Mouse (Mus musculus): ENCODE results near the gene Tgm2. TPM values are rescaled to one million over a fixed set of nuclear protein-coding genes. Genes with fewer than 3 reads are reported as not detected.

Gene Tgm2
- total RNA-seq, 2 experiments from 2014 or later, result 9.8 to 14.0 TPM

GRCm38 (mm10) chr2:158131197-158131835 is 14.9 kb downstream of the Tgm2 start:
- no peak for TF ChIP-seq CTCF (conservative IDR thresholded peaks at IDR 0.05)
- H3K4me3 ChIP-seq, result no peak overlapping the region
- H3K27ac ChIP-seq, result no peak overlapping the region
- DNase-seq (ENCODE audit: low spot score in 2 of 2), result no peak

DNA sequence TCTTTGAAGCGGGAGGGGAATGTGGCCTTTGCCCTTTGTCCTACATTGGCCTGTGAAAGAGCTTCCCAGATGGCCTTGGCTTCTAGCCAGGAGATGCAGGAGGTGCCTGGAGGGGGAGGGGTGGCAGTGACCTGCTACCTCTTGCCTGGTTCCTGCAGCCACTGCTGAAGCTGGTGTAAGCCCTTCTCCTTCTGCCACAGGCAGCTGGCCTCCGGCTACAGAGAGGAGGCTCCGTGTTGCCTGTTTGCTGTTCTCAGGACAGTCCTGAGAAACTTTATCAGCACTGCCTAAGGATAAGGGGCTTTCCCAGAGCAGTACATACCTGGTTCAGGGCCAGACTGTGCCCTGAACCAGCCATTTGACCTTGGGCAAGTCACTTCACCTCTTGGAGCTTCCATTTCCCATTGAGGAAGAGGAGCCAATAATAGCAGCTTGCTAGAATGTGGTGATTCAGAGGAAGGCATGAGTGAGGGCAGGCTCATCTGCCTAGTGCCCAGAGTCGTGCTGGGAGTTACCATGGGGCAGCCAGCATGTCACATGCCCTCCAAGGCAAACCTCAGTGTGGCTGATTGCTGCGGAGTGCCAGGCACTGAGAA is 15.7 kb downstream of the Tgm2 start:
- H3K4me3 ChIP-seq, result no peak overlapping the region
- no peak for TF ChIP-seq CTCF (conservative IDR thresholded peaks at IDR 0.05)
- DNase-seq (ENCODE audit: low spot score in 2 of 2), result no peak
- H3K27ac ChIP-seq, result no peak overlapping the region

DNA sequence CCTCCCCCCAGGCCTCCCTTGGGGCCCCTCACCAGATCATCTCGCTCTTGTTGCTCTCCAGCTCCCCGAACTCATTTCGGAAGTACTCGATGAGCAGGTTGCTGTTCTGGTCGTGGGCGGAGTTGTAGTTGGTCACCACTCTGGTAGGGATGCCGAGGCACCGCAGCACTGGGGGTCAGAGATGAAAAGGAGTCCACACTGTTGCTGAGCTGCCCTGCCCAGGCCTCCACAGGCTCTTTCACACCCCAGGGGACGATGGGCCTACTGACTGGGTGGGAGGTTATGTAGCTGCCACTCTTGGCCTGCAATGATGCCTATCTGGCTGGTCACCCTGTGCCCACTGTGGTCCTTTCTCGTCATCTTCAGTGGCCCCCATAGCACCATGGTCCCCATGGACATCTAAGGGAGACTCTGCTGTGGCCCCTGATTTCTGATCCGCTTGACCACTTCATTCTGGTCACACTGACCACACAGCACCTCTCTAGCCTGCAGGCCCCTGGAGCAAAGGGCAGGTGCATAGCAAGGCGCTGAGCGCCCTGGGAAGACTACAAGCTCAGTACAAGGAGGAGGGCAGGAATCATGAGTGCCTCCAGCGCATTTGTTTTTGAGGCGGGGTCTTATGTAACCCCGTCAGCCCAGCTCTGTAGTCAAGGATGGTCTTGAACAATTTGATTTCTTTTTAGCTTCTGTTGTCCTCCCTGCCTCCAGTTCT is 16.8 kb downstream of the Tgm2 start:
- Histone ChIP-seq H3K4me3 (no peak overlapping the region), H3K27ac (no peak overlapping the region)
- no peak for TF ChIP-seq CTCF (conservative IDR thresholded peaks at IDR 0.05)
- DNase-seq (ENCODE audit: low spot score in 2 of 2), result no peak

- no peak overlapping the region for H3K27ac ChIP-seq
Measured at GRCm38 (mm10) chr2:158128461-158129130, 17.6 kb downstream of the Tgm2 start.

DNA sequence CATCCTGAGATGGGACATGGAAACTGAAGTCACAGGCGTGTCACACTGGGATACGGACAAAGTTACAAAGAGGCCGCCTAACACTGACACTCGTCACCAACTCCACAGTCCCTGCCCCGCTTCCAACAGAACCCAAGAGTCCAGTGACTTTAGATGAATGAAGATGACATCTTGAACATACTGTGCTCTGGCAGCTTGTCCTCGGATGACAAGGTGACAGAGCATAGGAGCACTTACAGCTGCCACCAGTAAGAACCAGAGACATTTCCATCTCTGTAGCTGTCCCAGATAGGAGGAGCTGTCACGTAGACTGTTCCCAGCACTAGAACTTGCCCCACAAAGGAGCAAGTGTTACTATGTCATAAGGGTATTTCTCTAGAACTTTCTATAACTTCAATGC is 18.4 kb downstream of the Tgm2 start:
- no peak for DNase-seq (ENCODE audit: low spot score in 2 of 2)
- TF ChIP-seq CTCF (conservative IDR thresholded peaks at IDR 0.05), result no peak

More at GRCm38 (mm10) chr2:158128461-158129130, 17.6 kb downstream of the Tgm2 start:
- H3K4me3 ChIP-seq, result no peak overlapping the region
- no peak for DNase-seq (ENCODE audit: low spot score in 2 of 2)
- no peak for TF ChIP-seq CTCF (conservative IDR thresholded peaks at IDR 0.05)

DNA sequence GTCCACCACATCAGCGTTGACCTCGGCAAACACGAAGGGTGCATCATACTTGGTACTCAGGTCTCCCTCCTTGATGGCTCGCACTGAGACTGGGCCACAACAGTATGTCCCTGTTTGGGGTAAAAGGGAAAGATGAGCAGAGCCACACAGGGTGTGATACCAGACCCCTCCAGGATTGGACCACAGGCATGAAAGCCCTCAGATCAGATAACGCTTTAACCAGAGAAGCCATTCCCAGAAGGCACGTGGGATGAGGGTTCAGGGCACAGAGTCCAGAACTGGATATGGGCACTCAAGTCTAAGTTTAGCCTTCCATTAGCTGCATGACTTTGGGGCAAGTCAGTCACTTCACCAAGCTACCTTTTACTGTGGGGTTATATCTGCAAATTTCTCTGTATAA is 19.0 kb downstream of the Tgm2 start:
- TF ChIP-seq CTCF (conservative IDR thresholded peaks at IDR 0.05), result no peak
- no peak for DNase-seq (ENCODE audit: low spot score in 2 of 2)

More for the DNA sequence above, 18.4 kb downstream of the Tgm2 start:
- Histone ChIP-seq H3K4me3 (no peak overlapping the region), H3K27ac (no peak overlapping the region)

DNA sequence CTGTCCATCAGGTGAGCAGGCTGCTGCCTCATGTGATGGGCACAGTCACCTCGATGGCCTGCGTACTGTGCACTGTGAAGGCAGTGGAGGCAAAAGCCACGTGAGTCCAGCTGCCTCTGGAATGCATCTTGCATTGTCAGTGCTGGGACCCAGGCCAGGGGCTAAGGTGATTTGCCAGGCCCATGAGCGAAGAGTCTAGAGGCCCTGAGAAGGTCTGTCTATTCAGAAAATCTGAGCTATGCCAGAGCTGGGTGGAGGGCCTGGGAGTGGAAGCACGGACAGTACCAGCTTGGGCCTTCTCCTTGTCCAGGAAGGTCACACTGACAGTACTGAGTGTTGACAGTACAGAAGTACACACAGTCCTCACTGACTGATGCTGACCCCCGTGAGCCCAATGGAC is 23.4 kb downstream of the Tgm2 start:
- Histone ChIP-seq H3K27ac (no peak overlapping the region), H3K4me3 (no peak overlapping the region)
- no peak for DNase-seq (ENCODE audit: low spot score in 2 of 2)
- TF ChIP-seq CTCF (conservative IDR thresholded peaks at IDR 0.05), result no peak

More for the DNA sequence above, 19.0 kb downstream of the Tgm2 start:
- no peak overlapping the region for H3K4me3 ChIP-seq
- H3K27ac ChIP-seq, result no peak overlapping the region

DNA sequence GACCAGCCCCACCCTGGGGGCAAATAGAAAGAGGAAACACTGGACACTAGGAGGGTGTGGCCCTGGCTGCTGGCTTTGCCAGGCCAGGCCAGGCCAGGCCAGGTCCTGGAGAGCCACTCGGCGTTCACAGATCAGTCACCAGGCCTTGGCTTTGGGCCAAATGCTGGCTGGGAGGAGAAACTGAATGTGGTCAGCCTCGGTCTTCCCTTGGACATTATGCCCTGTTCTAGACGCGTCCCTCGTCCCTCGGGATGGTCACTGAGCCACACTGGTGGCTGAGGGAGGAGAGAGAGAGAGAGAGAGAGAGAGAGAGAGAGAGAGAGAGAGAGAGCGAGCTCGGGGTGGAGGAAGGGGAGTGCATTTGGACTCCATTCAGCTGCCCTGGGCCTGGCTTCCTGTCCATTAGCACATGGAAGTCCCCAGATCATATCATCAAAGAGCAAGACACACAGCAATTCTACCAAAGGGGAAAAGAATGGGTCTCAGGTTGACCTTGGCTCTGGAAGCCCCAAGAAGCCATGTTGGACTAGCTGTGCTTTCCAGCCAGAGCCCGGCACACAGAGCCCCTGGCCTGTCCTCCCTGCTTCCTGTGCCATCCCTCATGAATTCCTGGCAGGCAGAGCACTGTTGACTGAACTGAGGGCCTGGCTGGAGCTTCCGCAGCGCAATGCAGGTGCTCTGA is 24.4 kb downstream of the Tgm2 start:
- Histone ChIP-seq H3K4me3 (no peak overlapping the region), H3K27ac (peak overlapping the region; percentile 46; the same call in 1 of the 2 replicates)
- DNase-seq (ENCODE audit: low spot score in 2 of 2), result no peak
- TF ChIP-seq CTCF (conservative IDR thresholded peaks at IDR 0.05), result no peak

DNA sequence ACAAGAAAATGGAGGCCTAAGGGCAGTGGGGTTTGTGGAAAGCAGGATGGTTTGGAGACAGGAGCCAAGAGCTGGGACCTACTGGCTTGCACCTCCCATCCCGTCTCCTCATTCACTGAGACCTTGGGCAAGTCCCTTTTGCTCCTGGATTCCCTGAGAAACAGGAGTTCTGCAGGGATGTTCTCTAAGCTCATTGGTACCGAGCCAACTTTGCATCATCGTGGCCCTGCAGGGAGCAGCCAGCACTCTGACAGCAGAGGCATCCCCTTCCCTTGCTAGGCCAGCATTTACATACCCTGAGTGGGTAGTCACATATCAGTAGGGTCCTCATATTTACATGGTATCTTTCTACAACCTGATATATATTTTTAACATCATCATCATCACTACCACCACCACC is 25.4 kb downstream of the Tgm2 start:
- Histone ChIP-seq H3K4me3 (no peak overlapping the region), H3K27ac (no peak overlapping the region)
- TF ChIP-seq CTCF (conservative IDR thresholded peaks at IDR 0.05), result no peak
- no peak for DNase-seq (ENCODE audit: low spot score in 2 of 2)

DNA sequence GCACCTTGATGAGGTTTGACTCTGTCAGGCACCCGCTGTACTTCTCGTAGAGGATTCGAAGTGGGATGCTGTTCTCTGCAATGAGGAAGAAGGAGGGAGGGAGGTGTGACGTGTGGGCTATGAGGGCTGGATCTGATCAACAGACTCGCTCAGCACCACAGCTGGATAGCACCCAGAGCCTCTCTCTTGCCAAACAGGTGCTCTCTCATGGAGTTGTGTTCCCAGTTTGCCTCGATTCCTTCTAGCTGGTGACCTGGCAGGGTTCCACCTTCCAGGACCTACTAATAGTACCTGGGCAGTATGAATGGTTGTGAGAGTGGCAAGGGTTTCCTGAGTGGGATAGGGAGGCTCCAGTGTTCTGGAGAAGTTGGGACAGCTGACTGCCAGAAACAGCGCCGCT is 26.0 kb downstream of the Tgm2 start:
- no peak overlapping the region for H3K4me3 ChIP-seq
- no peak for TF ChIP-seq CTCF (conservative IDR thresholded peaks at IDR 0.05)
- DNase-seq (ENCODE audit: low spot score in 2 of 2), result no peak

DNA sequence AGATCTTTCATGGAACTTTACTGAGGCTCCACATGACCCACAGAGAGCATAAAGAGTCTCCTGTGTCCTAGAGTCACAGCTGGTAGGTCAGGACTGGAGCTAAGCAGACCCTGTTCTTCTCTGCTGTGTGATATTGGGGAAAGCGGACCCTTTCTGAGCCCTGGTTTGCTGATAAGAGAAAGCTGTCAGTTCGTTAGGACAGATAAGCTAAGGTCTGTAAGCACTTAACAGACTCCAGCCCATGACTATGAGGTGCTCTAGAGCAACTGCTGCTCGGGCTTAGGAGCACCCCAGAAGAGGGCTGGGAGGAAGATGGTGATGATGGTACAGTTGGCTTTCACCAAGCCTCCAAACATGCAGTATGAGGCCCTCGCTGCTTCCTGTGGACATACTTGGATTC is 27.1 kb downstream of the Tgm2 start:
- H3K4me3 ChIP-seq, result no peak overlapping the region
- TF ChIP-seq CTCF (conservative IDR thresholded peaks at IDR 0.05), result no peak

More for the DNA sequence above, 26.0 kb downstream of the Tgm2 start:
- H3K27ac ChIP-seq, result no peak overlapping the region

DNA sequence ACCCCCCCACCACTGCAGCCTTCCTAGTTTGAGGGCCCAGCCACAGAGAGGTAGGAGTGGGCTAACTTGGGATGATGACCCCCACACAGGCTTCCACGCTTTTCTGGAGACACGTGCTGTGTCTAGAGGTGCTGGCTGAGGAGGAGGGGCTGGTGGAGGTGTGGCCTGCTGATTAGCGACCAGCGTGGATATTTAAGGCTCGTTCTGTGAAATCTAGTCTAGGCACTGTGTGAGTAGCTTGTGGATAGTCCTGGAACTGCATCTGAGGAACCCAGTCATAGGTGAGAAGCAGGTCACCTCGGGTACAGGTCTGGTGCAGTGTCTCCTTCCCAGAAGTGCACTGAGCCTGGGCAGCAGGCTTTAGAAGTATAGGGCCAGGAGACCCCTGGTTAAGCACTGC is 29.6 kb downstream of the Tgm2 start:
- no peak for DNase-seq (ENCODE audit: low spot score in 2 of 2)
- Histone ChIP-seq H3K27ac (no peak overlapping the region), H3K4me3 (no peak overlapping the region)
- no peak for TF ChIP-seq CTCF (conservative IDR thresholded peaks at IDR 0.05)

More for the DNA sequence above, 27.1 kb downstream of the Tgm2 start:
- DNase-seq (ENCODE audit: low spot score in 2 of 2), result no peak
- H3K27ac ChIP-seq, result no peak overlapping the region
